In the genomic region with DNA sequence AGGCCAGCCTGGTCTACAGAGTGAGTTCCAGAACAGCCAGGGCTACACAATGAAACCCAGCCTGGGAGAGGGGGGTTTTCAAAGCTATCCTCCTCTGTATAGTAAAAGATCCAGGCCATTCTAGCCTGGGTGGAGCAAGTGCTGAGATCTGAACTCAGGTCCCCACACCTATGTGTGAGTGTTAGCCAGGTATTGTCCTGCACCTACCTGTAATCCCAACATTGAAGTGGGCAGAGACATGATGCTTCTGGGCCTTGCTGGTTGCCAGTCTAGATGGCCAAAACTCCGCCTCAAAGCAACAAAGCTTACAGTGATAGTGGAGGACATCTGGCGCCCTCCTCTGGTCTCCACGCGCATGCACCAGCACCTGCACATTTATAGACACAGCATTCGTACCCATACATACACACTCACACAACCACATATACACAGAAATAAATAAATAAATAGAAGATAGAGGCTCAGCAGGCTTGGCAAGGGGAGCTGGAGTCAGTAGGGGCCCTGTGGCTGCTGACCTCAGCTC, we compare ENCODE assay signal across 9 mouse cellular contexts. TPM values are rescaled to one million over a fixed set of nuclear protein-coding genes. Genes with fewer than 3 reads are reported as not detected.
DNase-seq lines count a peak whose midpoint lies in the region; ATAC-seq and TF ChIP-seq lines count a peak whose summit lies in the region.
"Had no signal": no experiment of that assay in that cellular context is flagged by ENCODE, and none has a peak within 500 bp of the region (broad histone marks: within the 10 kb centered on the region; RNA-seq: fewer than 3 reads in every experiment).

No protein-coding gene starts in this region.

- no peak for TF ChIP-seq POLR2A in testis, adult 2 months (IDR thresholded peaks at IDR 0.05; ENCODE audit: control insufficient read depth, low read depth, low read length)

- intact Hi-C loops in gastrocnemius, postnatal 14 days (cut with DNase I; ENCODE audit: low total_unique reads) = no loop called here

- 61% methylated on average over 5 of the region's 5 CpGs for WGBS in neural tube, embryonic 11.5 days

- no peak overlapping the region for H3K9ac ChIP-seq in neural tube, embryonic 11.5 days (ENCODE audit: low read length)

- TF ChIP-seq CTCF in testis, adult 2 months (IDR thresholded peaks at IDR 0.05; ENCODE audit: control insufficient read depth, insufficient read depth, insufficient replicate concordance, low read depth, low read length) = peak; percentile 60; the same call in 1 of the 2 replicates

- H3K4me2 ChIP-seq in neural tube, embryonic 11.5 days (ENCODE audit: low read depth) = no peak overlapping the region

- no peak overlapping the region for H3K27ac ChIP-seq in testis, adult 2 months (ENCODE audit: control insufficient read depth, insufficient read depth, low read depth, low read length)
- H3K27ac ChIP-seq in neural tube, embryonic 11.5 days (ENCODE audit: low read depth, low read length) = no peak overlapping the region

- no peaks in the 10 kb centered on the region for H3K36me3 ChIP-seq in testis, adult 2 months (ENCODE audit: control insufficient read depth, insufficient read depth, low read length)
- H3K36me3 ChIP-seq in neural tube, embryonic 11.5 days (ENCODE audit: control insufficient read depth, insufficient read depth, low read length) = peaks cover 8% of the 10 kb centered on the region

- no peaks in the 10 kb centered on the region for H3K4me1 ChIP-seq in testis, adult 2 months (ENCODE audit: control insufficient read depth, insufficient read depth, low read length)
- H3K4me1 ChIP-seq in neural tube, embryonic 11.5 days (ENCODE audit: control insufficient read depth, insufficient read depth, low read length) = no peaks in the 10 kb centered on the region

- peak; percentile 40 for DNase-seq in gastrocnemius, adult 8-10 months (ENCODE audit: low spot score in 2 of 2)
- DNase-seq in gastrocnemius, postnatal 14 days = no peak
- no peak for DNase-seq in testis, postnatal 14 days (ENCODE audit: low spot score)
- DNase-seq in cerebellum, postnatal 36 days = peak; percentile 36 to 50
- peak; percentile 44 for DNase-seq in layer of hippocampus, postnatal 10 days (ENCODE audit: low spot score in 2 of 2)
- peak; percentile 66 for DNase-seq in neural tube, embryonic 11.5 days (ENCODE audit: low spot score)

- H3K27me3 ChIP-seq in testis, adult 2 months (ENCODE audit: control insufficient read depth, insufficient read depth, low read length) = no peaks in the 10 kb centered on the region
- no peaks in the 10 kb centered on the region for H3K27me3 ChIP-seq in neural tube, embryonic 11.5 days (ENCODE audit: control insufficient read depth, insufficient read depth, low read length)

- H3K4me3 ChIP-seq in testis, adult 2 months (ENCODE audit: control insufficient read depth, low read depth, low read length) = no peak overlapping the region
- no peak overlapping the region for H3K4me3 ChIP-seq in neural tube, embryonic 11.5 days (ENCODE audit: low read depth, low read length)

- ATAC-seq in neural tube, embryonic 11.5 days (ENCODE audit: insufficient read depth, low FRiP score, low TSS enrichment) = no peak
- no peak for ATAC-seq in megakaryocyte, adult 5-6 weeks (ENCODE audit: poor library complexity, severe bottlenecking)

- no peaks in the 10 kb centered on the region for H3K9me3 ChIP-seq in neural tube, embryonic 11.5 days (ENCODE audit: control insufficient read depth, low read length)

RNA-seq across cellular contexts. Expression of gene Ldlrad2, which starts 28.3 kb away (rescaled TPM):
- total RNA-seq in gastrocnemius, adult 8-10 months (2022) = not detected
- not detected for total RNA-seq in gastrocnemius, postnatal 14 days (2021)
- polyA plus RNA-seq in testis, adult 2 months (2012; rRNA removed) = 0.86 TPM in 1 of 2 replicates, not detected in the other
- not detected for total RNA-seq in layer of hippocampus, postnatal 10 days (2021)
- polyA plus RNA-seq in neural tube, embryonic 11.5 days (2014; fragmentation: Nextera tagmentation; extraction: Ambion mirVana) = not detected in 2 replicates
- not detected in 2 replicates for total RNA-seq in megakaryocyte, adult 5-6 weeks (2015)
- not detected in 2 replicates for total RNA-seq in megakaryocyte, adult 5-6 weeks (2017)
- total RNA-seq: layer of hippocampus, adult 18-20 months had no signal

RNA-seq across cellular contexts. Expression of gene Usp48, which starts 47.5 kb away (rescaled TPM):
- 10 to 100 TPM; 23.5 to 28.6 (median 24.9) TPM for total RNA-seq in gastrocnemius, adult 8-10 months (2022)
- total RNA-seq in gastrocnemius, postnatal 14 days (2021) = 10 to 100 TPM; 20.1 to 24.4 TPM
- polyA plus RNA-seq in testis, adult 2 months (2012; rRNA removed) = 39.6 and 42.1 TPM in 2 replicates
- total RNA-seq in layer of hippocampus, postnatal 10 days (2021) = 100 to 1,000 TPM; 135 to 136 TPM
- 84.6 and 91.9 TPM in 2 replicates for polyA plus RNA-seq in neural tube, embryonic 11.5 days (2014; fragmentation: Nextera tagmentation; extraction: Ambion mirVana)
- total RNA-seq in megakaryocyte, adult 5-6 weeks (2015) = 68.3 and 70.4 TPM in 2 replicates
- 65.5 and 77.5 TPM in 2 replicates for total RNA-seq in megakaryocyte, adult 5-6 weeks (2017)

Comparison
In these comparisons a context has a peak if more than half of its experiments do, and no peak if none do; other contexts are left out.
1. DNase-seq: peak in gastrocnemius, adult 8-10 months (2 of 2), cerebellum, postnatal 36 days (2 of 2), layer of hippocampus, postnatal 10 days (2 of 2) and neural tube, embryonic 11.5 days (single experiment); none in gastrocnemius, postnatal 14 days (single experiment) and testis, postnatal 14 days (single experiment).